ENCODE assay signal across 25 mouse cellular contexts in the genomic region with DNA sequence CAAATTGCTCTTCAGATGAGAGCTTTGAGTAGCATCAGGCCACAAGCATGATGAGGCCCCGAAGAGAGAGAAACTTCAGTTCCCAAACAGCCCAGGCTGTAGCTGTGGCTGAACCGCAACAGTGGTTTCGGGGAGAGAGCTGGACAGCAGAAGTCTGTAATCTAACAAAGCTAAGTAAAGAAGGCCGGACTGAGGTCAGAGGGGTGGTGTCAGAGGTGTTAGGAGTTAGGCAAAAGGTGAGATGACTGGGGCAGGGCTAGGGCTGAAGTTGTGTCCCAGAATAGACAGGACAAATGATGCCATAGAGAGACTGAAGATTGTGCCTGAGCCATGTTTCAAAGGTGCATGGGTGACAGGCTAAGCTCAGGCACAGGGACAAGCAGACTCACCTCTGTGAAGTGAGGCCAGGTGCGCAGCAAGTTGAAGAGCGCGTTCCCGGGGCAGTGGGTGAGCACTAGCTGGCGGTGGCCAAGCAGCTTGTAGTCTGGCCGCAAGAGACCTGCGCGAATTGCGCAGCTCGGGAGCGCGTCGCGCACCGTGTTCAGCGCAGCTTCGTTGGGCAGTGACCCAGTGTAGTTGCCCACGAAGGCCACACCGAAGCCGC. TPM values are rescaled to one million over a fixed set of nuclear protein-coding genes. Genes with fewer than 3 reads are reported as not detected.
DNase-seq lines count a peak whose midpoint lies in the region; ATAC-seq and TF ChIP-seq lines count a peak whose summit lies in the region.
"Had no signal": no experiment of that assay in that cellular context is flagged by ENCODE, and none has a peak within 500 bp of the region (broad histone marks: within the 10 kb centered on the region; RNA-seq: fewer than 3 reads in every experiment).

No protein-coding gene starts in this region.

- H3K4me3 ChIP-seq in heart, embryonic 12.5 days: peak overlapping the region; percentile 17
- no peak overlapping the region for H3K4me3 ChIP-seq in liver, adult 2 months (ENCODE audit: insufficient read depth, low read depth, low read length)
- H3K4me3 ChIP-seq in limb, embryonic 10.5 days: peak overlapping the region; percentile 21; the same call in 1 of the 2 replicates
- H3K4me3 ChIP-seq in midbrain, embryonic 16.5 days (ENCODE audit: low read depth, low read length): no peak overlapping the region
- H3K4me3 ChIP-seq in gastrocnemius, adult 2 months: no peak overlapping the region
- H3K4me3 ChIP-seq: intestine, embryonic 15.5 days; kidney, embryonic 15.5 days; left cerebral cortex, adult 2 months; midbrain, embryonic 15.5 days had no signal

- intact Hi-C loops in gastrocnemius, adult 2 months (cut with DNase I): no loop called here

- no peak for TF ChIP-seq CTCF in liver, adult 2 months (IDR thresholded peaks at IDR 0.05; ENCODE audit: low read depth, low read length)
- no peak for TF ChIP-seq CTCF in gastrocnemius, adult 2 months (IDR thresholded peaks at IDR 0.05)

- H3K9me3 ChIP-seq in heart, embryonic 12.5 days (replicated peaks): no peaks in the 10 kb centered on the region
- no peaks in the 10 kb centered on the region for H3K9me3 ChIP-seq in limb, embryonic 10.5 days (replicated peaks)
- no peaks in the 10 kb centered on the region for H3K9me3 ChIP-seq in midbrain, embryonic 16.5 days (replicated peaks; ENCODE audit: control insufficient read depth, low read length, poor library complexity, severe bottlenecking)
- H3K9me3 ChIP-seq: intestine, embryonic 15.5 days; kidney, embryonic 15.5 days; midbrain, embryonic 15.5 days had no signal

- no peak for TF ChIP-seq POLR2A in liver, adult 2 months (IDR thresholded peaks at IDR 0.05; ENCODE audit: extremely low read depth, insufficient read depth, low read length)

- peak overlapping the region; percentile 40; the same call in 1 of the 2 replicates for H3K4me2 ChIP-seq in heart, embryonic 12.5 days
- no peak overlapping the region for H3K4me2 ChIP-seq in midbrain, embryonic 16.5 days (ENCODE audit: low read length)
- H3K4me2 ChIP-seq: hindbrain, embryonic 14.5 days; intestine, embryonic 15.5 days; kidney, embryonic 15.5 days; midbrain, embryonic 15.5 days had no signal

- 0 out of 2 replicates have a peak, but pooled peaks cover 4% of the 10 kb centered on the region for H3K4me1 ChIP-seq in heart, embryonic 12.5 days (replicated peaks)
- H3K4me1 ChIP-seq in liver, adult 2 months (ENCODE audit: control insufficient read depth, insufficient read depth, low read length): peaks cover 13% of the 10 kb centered on the region
- no peaks in the 10 kb centered on the region for H3K4me1 ChIP-seq in limb, embryonic 10.5 days
- H3K4me1 ChIP-seq in midbrain, embryonic 16.5 days (ENCODE audit: control insufficient read depth, insufficient read depth, low read length): no peaks in the 10 kb centered on the region
- H3K4me1 ChIP-seq: intestine, embryonic 15.5 days; midbrain, embryonic 15.5 days had no signal

- H3K9ac ChIP-seq in heart, embryonic 12.5 days: no peak overlapping the region
- H3K9ac ChIP-seq in liver, adult 2 months (ENCODE audit: low read depth, low read length): no peak overlapping the region
- H3K9ac ChIP-seq in midbrain, embryonic 16.5 days (ENCODE audit: low read depth, low read length): no peak overlapping the region
- H3K9ac ChIP-seq: forebrain, postnatal 0 days; hindbrain, embryonic 14.5 days; intestine, embryonic 15.5 days; kidney, embryonic 15.5 days; midbrain, embryonic 15.5 days had no signal

- H3K79me2 ChIP-seq in liver, adult 2 months (ENCODE audit: control insufficient read depth, insufficient read depth, low read length): peaks cover 25% of the 10 kb centered on the region; the same call in 1 of the 2 replicates

- no peak for ATAC-seq in heart, embryonic 12.5 days (ENCODE audit: insufficient number of reproducible peaks, low FRiP score)
- ATAC-seq in midbrain, embryonic 16.5 days: no peak
- ATAC-seq: forebrain, postnatal 0 days; intestine, embryonic 15.5 days; midbrain, embryonic 15.5 days; Patski had no signal

- no peak overlapping the region for H3K27ac ChIP-seq in heart, embryonic 12.5 days (ENCODE audit: poor library complexity, severe bottlenecking)
- H3K27ac ChIP-seq in liver, adult 2 months (replicated peaks; ENCODE audit: insufficient read depth, low read depth, low read length): no peak overlapping the region
- no peak overlapping the region for H3K27ac ChIP-seq in limb, embryonic 10.5 days
- H3K27ac ChIP-seq in midbrain, embryonic 16.5 days (ENCODE audit: low read length): no peak overlapping the region
- no peak overlapping the region for H3K27ac ChIP-seq in gastrocnemius, adult 2 months
- H3K27ac ChIP-seq: hindbrain, embryonic 14.5 days; intestine, embryonic 15.5 days; kidney, embryonic 15.5 days; left cerebral cortex, adult 2 months; midbrain, embryonic 15.5 days had no signal

- no peaks in the 10 kb centered on the region for H3K36me3 ChIP-seq in heart, embryonic 12.5 days
- H3K36me3 ChIP-seq in liver, adult 2 months (ENCODE audit: control insufficient read depth, insufficient read depth, low read length): peaks cover 18% of the 10 kb centered on the region
- no peaks in the 10 kb centered on the region for H3K36me3 ChIP-seq in limb, embryonic 10.5 days
- H3K36me3 ChIP-seq in midbrain, embryonic 16.5 days (ENCODE audit: control insufficient read depth, insufficient read depth, low read length): no peaks in the 10 kb centered on the region
- H3K36me3 ChIP-seq: intestine, embryonic 15.5 days; kidney, embryonic 15.5 days; midbrain, embryonic 15.5 days had no signal

- 23% methylated on average over 24 of the region's 24 CpGs for WGBS in heart, embryonic 12.5 days
- WGBS in liver, adult 2 months: 50% methylated on average over 24 of the region's 24 CpGs
- 37% methylated on average over 24 of the region's 24 CpGs for WGBS in limb, embryonic 10.5 days
- WGBS in midbrain, embryonic 16.5 days: 40% methylated on average over 24 of the region's 24 CpGs

- no peak for DNase-seq in heart, adult 9 months (ENCODE audit: low spot score in 2 of 2)
- DNase-seq in liver, adult 2 months (ENCODE audit: extremely low read depth, low read depth, low spot score): peak; percentile 41
- DNase-seq in liver: no peak
- DNase-seq in limb, embryonic 10.5 days (ENCODE audit: low spot score): no peak
- no peak for DNase-seq in gastrocnemius, adult 2 months
- DNase-seq: adrenal gland, postnatal 14 days; B cell, adult 2 months; cerebellum, adult 9-11 months; forebrain, postnatal 0 days; kidney, postnatal 4 days; layer of hippocampus, adult 9-11 months; lung, adult 18-20 months; retina, postnatal 1 day; right cerebral cortex, postnatal 4 days had no signal

- peaks cover 41% of the 10 kb centered on the region for H3K27me3 ChIP-seq in heart, embryonic 12.5 days (replicated peaks)
- no peaks in the 10 kb centered on the region for H3K27me3 ChIP-seq in liver, adult 2 months (ENCODE audit: control insufficient read depth, insufficient read depth, low read length)
- H3K27me3 ChIP-seq in limb, embryonic 10.5 days (ENCODE audit: low read depth, poor library complexity, severe bottlenecking): peaks cover 50% of the 10 kb centered on the region
- H3K27me3 ChIP-seq in midbrain, embryonic 16.5 days (ENCODE audit: control insufficient read depth, insufficient read depth, low read depth, low read length): peaks cover 3% of the 10 kb centered on the region

RNA-seq across cellular contexts. Expression of a gene that starts 8.4 kb away (rescaled TPM):
- not detected in 2 replicates for polyA plus RNA-seq in heart, embryonic 12.5 days (2016; fragmentation: Nextera tagmentation; extraction: Ambion mirVana)
- 69.5 and 141 TPM in 2 replicates for total RNA-seq in liver, adult 2 months (2014; rRNA removed)
- 198 and 251 TPM in 2 replicates for polyA plus RNA-seq in liver, adult 2 months (2012; rRNA removed)
- polyA plus RNA-seq in limb, embryonic 10.5 days (2016; fragmentation: Nextera tagmentation; extraction: Ambion mirVana): not detected in 2 replicates
- not detected in 2 replicates for polyA plus RNA-seq in midbrain, embryonic 16.5 days (2015; fragmentation: Nextera tagmentation; extraction: Ambion mirVana)
- total RNA-seq in gastrocnemius, adult 2 months (2021): not detected
- total RNA-seq: forebrain, postnatal 0 days; gastrocnemius, adult 18-20 months; left cerebral cortex, adult 2 months had no signal
- polyA plus RNA-seq: cortical plate, adult 2 months; forebrain, postnatal 0 days; hindbrain, embryonic 14.5 days; kidney, embryonic 15.5 days; limb, embryonic 11.5 days; midbrain, embryonic 15.5 days; Patski had no signal

RNA-seq across cellular contexts. Expression of a gene that starts 12.1 kb away (rescaled TPM):
- 0.66 and 0.95 TPM in 2 replicates for polyA plus RNA-seq in heart, embryonic 12.5 days (2016; fragmentation: Nextera tagmentation; extraction: Ambion mirVana)
- 0.81 and 0.83 TPM in 2 replicates for total RNA-seq in liver, adult 2 months (2014; rRNA removed)
- 1.2 and 1.6 TPM in 2 replicates for polyA plus RNA-seq in liver, adult 2 months (2012; rRNA removed)
- 0.33 and 0.53 TPM in 2 replicates for polyA plus RNA-seq in limb, embryonic 10.5 days (2016; fragmentation: Nextera tagmentation; extraction: Ambion mirVana)
- 0.55 and 1.0 TPM in 2 replicates for polyA plus RNA-seq in midbrain, embryonic 16.5 days (2015; fragmentation: Nextera tagmentation; extraction: Ambion mirVana)
- total RNA-seq in gastrocnemius, adult 2 months (2021): under 1 TPM; 0.06 to 0.31 TPM
- polyA plus RNA-seq: Patski had no signal

RNA-seq across cellular contexts. Expression of a gene that starts 26.3 kb away (rescaled TPM):
- 23.7 and 23.9 TPM in 2 replicates for polyA plus RNA-seq in heart, embryonic 12.5 days (2016; fragmentation: Nextera tagmentation; extraction: Ambion mirVana)
- total RNA-seq in liver, adult 2 months (2014; rRNA removed): 1.8 and 2.7 TPM in 2 replicates
- 10.4 and 14.0 TPM in 2 replicates for polyA plus RNA-seq in liver, adult 2 months (2012; rRNA removed)
- polyA plus RNA-seq in limb, embryonic 10.5 days (2016; fragmentation: Nextera tagmentation; extraction: Ambion mirVana): 36.7 and 37.2 TPM in 2 replicates
- 41.3 and 41.4 TPM in 2 replicates for polyA plus RNA-seq in midbrain, embryonic 16.5 days (2015; fragmentation: Nextera tagmentation; extraction: Ambion mirVana)
- 10 to 100 TPM; 13.0 to 13.7 TPM for total RNA-seq in gastrocnemius, adult 2 months (2021)

RNA-seq across cellular contexts. Expression of a gene that starts 37.0 kb away (rescaled TPM):
- 0.26 and 0.42 TPM in 2 replicates for polyA plus RNA-seq in heart, embryonic 12.5 days (2016; fragmentation: Nextera tagmentation; extraction: Ambion mirVana)
- 0.18 and 0.47 TPM in 2 replicates for total RNA-seq in liver, adult 2 months (2014; rRNA removed)
- polyA plus RNA-seq in liver, adult 2 months (2012; rRNA removed): 0.49 and 0.67 TPM in 2 replicates
- not detected in 2 replicates for polyA plus RNA-seq in limb, embryonic 10.5 days (2016; fragmentation: Nextera tagmentation; extraction: Ambion mirVana)
- 1.2 and 1.3 TPM in 2 replicates for polyA plus RNA-seq in midbrain, embryonic 16.5 days (2015; fragmentation: Nextera tagmentation; extraction: Ambion mirVana)
- 1 to 10 TPM in 1 of 2 experiments, under 1 TPM in 1; 0.33 to 2.3 TPM for total RNA-seq in gastrocnemius, adult 2 months (2021)
- total RNA-seq: adrenal gland, postnatal 14 days; left cerebral cortex, adult 2 months had no signal
- polyA plus RNA-seq: cortical plate, adult 2 months; limb, embryonic 11.5 days; Patski had no signal

Comparison
In these comparisons a context has a peak if more than half of its experiments do, and no peak if none do; other contexts are left out.
1. H3K4me3 ChIP-seq: peak in heart, embryonic 12.5 days (single experiment) and limb, embryonic 10.5 days (single experiment); none in liver, adult 2 months (single experiment), midbrain, embryonic 16.5 days (single experiment) and gastrocnemius, adult 2 months (single experiment).
2. RNA of a gene that starts 8.4 kb away (polyA plus RNA-seq): 198 to 251 TPM in liver, adult 2 months; not detected in heart, embryonic 12.5 days, not detected in limb, embryonic 10.5 days and not detected in midbrain, embryonic 16.5 days; every median in the first group is over 100 times any median in the second.